In genomic region chr6:99013866-99014502, GRCm38 (mm10) we compare ENCODE assay signal across 9 mouse cellular contexts.
DNase-seq lines count a peak whose midpoint lies in the region; ATAC-seq and TF ChIP-seq lines count a peak whose summit lies in the region.
"Had no signal": no experiment of that assay in that cellular context is flagged by ENCODE, and none has a peak within 500 bp of the region (broad histone marks: within the 10 kb centered on the region; RNA-seq: fewer than 3 reads in every experiment).

No protein-coding gene starts in this region.

- no peaks in the 10 kb centered on the region for H3K9me3 ChIP-seq in heart, embryonic 13.5 days
- no peaks in the 10 kb centered on the region for H3K9me3 ChIP-seq in forebrain, postnatal 0 days (ENCODE audit: low read length)
- no peaks in the 10 kb centered on the region for H3K9me3 ChIP-seq in midbrain, embryonic 13.5 days
- H3K9me3 ChIP-seq in heart, embryonic 10.5 days, result no peaks in the 10 kb centered on the region

- TF ChIP-seq CTCF in forebrain, postnatal 0 days (IDR thresholded peaks at IDR 0.05; ENCODE audit: low read depth), result no peak

- peaks cover 45% of the 10 kb centered on the region for H3K4me1 ChIP-seq in heart, embryonic 13.5 days
- peaks cover 10% of the 10 kb centered on the region for H3K4me1 ChIP-seq in brown adipose tissue, adult 24 weeks (ENCODE audit: control insufficient read depth, insufficient read depth, insufficient read length, low read length)
- H3K4me1 ChIP-seq in forebrain, postnatal 0 days (ENCODE audit: insufficient read depth), result 0 out of 2 replicates have a peak, but pooled peaks cover 6% of the 10 kb centered on the region
- peaks cover 68% of the 10 kb centered on the region for H3K4me1 ChIP-seq in midbrain, embryonic 13.5 days (replicated peaks)
- H3K4me1 ChIP-seq in heart, embryonic 10.5 days, result peaks cover 35% of the 10 kb centered on the region

- DNase-seq in heart, adult 8-10 months (ENCODE audit: low spot score), result no peak
- DNase-seq in forebrain, postnatal 0 days, result no peak
- no peak for DNase-seq in urinary bladder, postnatal 36 days (ENCODE audit: low spot score in 2 of 2)
- DNase-seq in layer of hippocampus, adult 8-10 months (ENCODE audit: low spot score in 2 of 2), result no peak
- no peak for DNase-seq in heart, embryonic 10.5 days (ENCODE audit: low spot score)
- DNase-seq: kidney, adult 11 months had no signal

- H3K36me3 ChIP-seq in heart, embryonic 13.5 days, result peaks cover 66% of the 10 kb centered on the region
- peaks cover 10% of the 10 kb centered on the region; the same call in 1 of the 2 replicates for H3K36me3 ChIP-seq in forebrain, postnatal 0 days (ENCODE audit: insufficient read depth)
- 0 out of 2 replicates have a peak, but pooled peaks cover 5% of the 10 kb centered on the region for H3K36me3 ChIP-seq in midbrain, embryonic 13.5 days
- peaks cover 52% of the 10 kb centered on the region for H3K36me3 ChIP-seq in heart, embryonic 10.5 days

- H3K9ac ChIP-seq in heart, embryonic 13.5 days, result no peak overlapping the region
- H3K9ac ChIP-seq in forebrain, postnatal 0 days, result peak overlapping the region; percentile 19
- H3K9ac ChIP-seq in midbrain, embryonic 13.5 days (replicated peaks), result no peak overlapping the region

- ATAC-seq in heart, embryonic 13.5 days (ENCODE audit: extremely low read depth, insufficient number of reproducible peaks, low FRiP score, low TSS enrichment), result no peak
- ATAC-seq in forebrain, postnatal 0 days, result no peak; the same call in 1 of the 2 replicates
- peak; percentile 68 for ATAC-seq in midbrain, embryonic 13.5 days

- WGBS in heart, embryonic 13.5 days, result 63% methylated on average over 16 of the region's 16 CpGs
- WGBS in forebrain, postnatal 0 days, result 16% methylated on average over 16 of the region's 16 CpGs
- 16% methylated on average over 16 of the region's 16 CpGs for WGBS in midbrain, embryonic 13.5 days
- 66% methylated on average over 16 of the region's 16 CpGs for WGBS in heart, embryonic 10.5 days

- H3K27me3 ChIP-seq in heart, embryonic 13.5 days (replicated peaks), result no peaks in the 10 kb centered on the region
- no peaks in the 10 kb centered on the region for H3K27me3 ChIP-seq in forebrain, postnatal 0 days (ENCODE audit: insufficient read depth, low read length)
- H3K27me3 ChIP-seq in midbrain, embryonic 13.5 days, result no peaks in the 10 kb centered on the region
- no peaks in the 10 kb centered on the region for H3K27me3 ChIP-seq in heart, embryonic 10.5 days (ENCODE audit: insufficient read depth, poor library complexity, severe bottlenecking)

- no peak overlapping the region for H3K4me2 ChIP-seq in heart, embryonic 13.5 days
- H3K4me2 ChIP-seq in forebrain, postnatal 0 days (ENCODE audit: low read depth), result no peak overlapping the region; the same call in 1 of the 2 replicates
- peak overlapping the region; percentile 29 for H3K4me2 ChIP-seq in midbrain, embryonic 13.5 days (replicated peaks)

- no peak overlapping the region for H3K4me3 ChIP-seq in heart, embryonic 13.5 days
- H3K4me3 ChIP-seq in brown adipose tissue, adult 24 weeks (ENCODE audit: insufficient read depth, low read depth, low read length), result no peak overlapping the region
- no peak overlapping the region for H3K4me3 ChIP-seq in forebrain, postnatal 0 days (ENCODE audit: low read depth, low read length)
- H3K4me3 ChIP-seq in midbrain, embryonic 13.5 days (replicated peaks), result no peak overlapping the region
- no peak overlapping the region for H3K4me3 ChIP-seq in heart, embryonic 10.5 days

- H3K27ac ChIP-seq in heart, embryonic 13.5 days (replicated peaks), result peak overlapping the region; percentile 6; the same call in 1 of the 2 replicates
- 0 out of 2 replicates have a peak overlapping the region, but pooled peaks have one; percentile 16 for H3K27ac ChIP-seq in brown adipose tissue, adult 24 weeks (replicated peaks; ENCODE audit: low read depth, low read length)
- H3K27ac ChIP-seq in forebrain, postnatal 0 days (ENCODE audit: low read depth, low read length), result peak overlapping the region; percentile 29
- peak overlapping the region; percentile 61 for H3K27ac ChIP-seq in midbrain, embryonic 13.5 days
- no peak overlapping the region; the same call in 1 of the 2 replicates for H3K27ac ChIP-seq in heart, embryonic 10.5 days
